Mouse (Mus musculus) G1E (cell line): ENCODE data around the gene Slc46a1. TPM values are rescaled to one million over a fixed set of nuclear protein-coding genes. Genes with fewer than 3 reads are reported as not detected.

Experiments used
- ATAC-seq: 2 replicates; pipeline ENCODE4 v1.8.0; 2016; ENCODE audit warnings: mild to moderate bottlenecking; ENCODE audit not compliant: insufficient number of reproducible peaks, poor library complexity, low FRiP score, severe bottlenecking; ENCODE audit errors: extremely low read depth
- DNase-seq: peaks from one replicate; pipeline ENCODE4 v3.0.0; 2012; ENCODE audit warnings: low spot score
- H3K27me3 ChIP-seq: 2 replicates; pipeline ENCODE4 v1.6.1; 2012; ENCODE audit warnings: mild to moderate bottlenecking, low read length, inconsistent platforms; ENCODE audit not compliant: insufficient read depth
- H3K36me3 ChIP-seq: replicated peaks from 2 replicates; pipeline ENCODE3; 2012; ENCODE audit warnings: mild to moderate bottlenecking, inconsistent platforms
- H3K4me1 ChIP-seq: 2 replicates; pipeline ENCODE4 v1.6.1; 2012; ENCODE audit warnings: low read depth, low read length, inconsistent platforms, mixed read lengths; ENCODE audit not compliant: insufficient read depth
- H3K4me3 ChIP-seq: 2 replicates; pipeline ENCODE4 v1.5.1; 2012; ENCODE audit warnings: low read depth, mild to moderate bottlenecking, inconsistent platforms, low read length, moderate library complexity, mixed read lengths
- H3K9me3 ChIP-seq: replicated peaks from 2 replicates; pipeline ENCODE4 v1.6.1; 2012; ENCODE audit warnings: inconsistent platforms
- CTCF ChIP-seq: IDR thresholded peaks from 2 replicates; pipeline ENCODE4 v1.5.1; 2012; ENCODE audit warnings: low read depth, low read length, inconsistent platforms, mixed read lengths
- GATA1 ChIP-seq: IDR thresholded peaks from 2 replicates; pipeline ENCODE4 v1.6.1; 2012; ENCODE audit warnings: borderline replicate concordance, low read length, inconsistent platforms, mixed read lengths
- GATA2 ChIP-seq: IDR thresholded peaks from 2 replicates; pipeline ENCODE4 v1.6.1; 2012; ENCODE audit warnings: low read depth, low read length, inconsistent platforms, borderline replicate concordance
- POLR2AphosphoS5 ChIP-seq: IDR thresholded peaks from 2 replicates; pipeline ENCODE4 v1.6.1; 2012; ENCODE audit warnings: low read depth, low read length, inconsistent platforms; ENCODE audit not compliant: insufficient replicate concordance
- TAL1 ChIP-seq: conservative IDR thresholded peaks from 2 replicates; pipeline ENCODE4 v1.6.1; 2012; ENCODE audit warnings: low read depth, low read length, inconsistent platforms, mixed read lengths
- polyA plus RNA-seq: library from polyadenylated mRNA; stranded (reverse); fragments of >175 nt; gene quantifications from 2 replicates; pipeline ENCODE4 v1.2.3, GENCODE M21; 2012
- total RNA-seq, 2 experiments: library from RNA; stranded (forward) in 1 of 2; stranded (reverse) in 1 of 2; fragments of 200-1000 nt in 1 of 2; fragments of >200 nt in 1 of 2; fragmentation: Nextera tagmentation in 1 of 2; gene quantifications; 2 replicates each; pipeline ENCODE4 v1.2.3; 2014 to 2017

The Slc46a1 gene
- total and polyA plus RNA-seq, 3 experiments, result 0.11 TPM; not detected in 2

GRCm38 (mm10) chr11:78450337-78450736, 15.2 kb upstream of the Slc46a1 start:
- TF ChIP-seq TAL1, result no peak
- TF ChIP-seq GATA1, result no peak
- TF ChIP-seq CTCF, result no peak
- no peak for TF ChIP-seq POLR2AphosphoS5
- no peak for TF ChIP-seq GATA2
- no peak overlapping the region for H3K4me3 ChIP-seq
- peaks cover 30% of the 10 kb centered on the region for H3K27me3 ChIP-seq
- DNase-seq (no peak), ATAC-seq (no peak)
- H3K36me3 ChIP-seq, result no peaks in the 10 kb centered on the region
- no peaks in the 10 kb centered on the region; the same call in 1 of the 2 replicates for H3K4me1 ChIP-seq
- H3K9me3 ChIP-seq, result no peaks in the 10 kb centered on the region

DNA sequence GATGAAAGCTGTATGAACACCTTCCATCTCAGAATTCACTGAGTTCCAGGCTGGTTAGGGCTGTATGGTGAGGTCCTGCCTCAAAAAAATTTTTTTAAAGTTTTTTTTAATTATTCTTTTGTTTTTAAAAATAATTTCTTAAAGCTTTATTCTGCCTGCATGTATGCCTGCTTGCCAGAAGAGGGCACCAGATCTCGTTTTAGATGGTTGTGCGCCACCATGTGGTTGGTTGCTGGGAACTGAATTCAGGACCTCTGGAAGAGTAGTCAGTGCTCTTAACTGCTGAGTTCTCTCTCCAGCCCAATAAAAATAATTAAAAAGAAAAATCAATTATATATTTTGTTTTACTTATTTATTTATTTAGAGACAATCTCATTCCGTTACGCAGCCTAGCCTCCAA, 11.8 kb upstream of the Slc46a1 start:
- no peaks in the 10 kb centered on the region for H3K36me3 ChIP-seq
- no peak overlapping the region for H3K4me3 ChIP-seq
- H3K4me1 ChIP-seq, result no peaks in the 10 kb centered on the region; the same call in 1 of the 2 replicates
- peaks cover 27% of the 10 kb centered on the region for H3K27me3 ChIP-seq
- DNase-seq, result no peak
- no peaks in the 10 kb centered on the region for H3K9me3 ChIP-seq
- no peak for ATAC-seq
- no peak for TF ChIP-seq GATA2
- TF ChIP-seq TAL1, result no peak
- TF ChIP-seq CTCF, result peak; percentile 47; the same call in 1 of the 2 replicates
- TF ChIP-seq POLR2AphosphoS5, result no peak
- TF ChIP-seq GATA1, result no peak

DNA sequence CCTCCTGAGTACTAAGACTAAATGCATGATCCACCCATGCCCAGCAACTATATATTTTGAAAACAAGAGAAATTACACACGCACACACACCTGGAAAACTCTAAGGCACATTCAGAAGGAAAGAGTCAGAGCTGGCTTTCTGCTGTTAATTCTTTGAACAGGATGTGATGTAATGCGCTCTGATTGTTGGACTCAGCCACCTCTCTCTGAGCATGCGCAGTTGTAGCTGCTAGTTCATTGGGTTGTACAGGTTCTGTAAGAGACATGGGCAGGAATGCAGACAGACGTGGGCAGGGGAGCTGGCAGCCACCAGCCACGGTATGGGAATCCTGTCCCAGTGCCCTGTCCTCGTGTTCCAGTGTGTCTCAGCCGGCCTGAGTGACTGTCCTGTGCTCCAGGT, 11.2 kb upstream of the Slc46a1 start:
- ATAC-seq, result no peak
- DNase-seq, result no peak
- H3K27me3 ChIP-seq, result peaks cover 27% of the 10 kb centered on the region
- H3K4me3 ChIP-seq, result no peak overlapping the region
- no peaks in the 10 kb centered on the region for H3K9me3 ChIP-seq
- H3K36me3 ChIP-seq, result no peaks in the 10 kb centered on the region
- TF ChIP-seq GATA2, result no peak
- H3K4me1 ChIP-seq, result no peaks in the 10 kb centered on the region; the same call in 1 of the 2 replicates

DNA sequence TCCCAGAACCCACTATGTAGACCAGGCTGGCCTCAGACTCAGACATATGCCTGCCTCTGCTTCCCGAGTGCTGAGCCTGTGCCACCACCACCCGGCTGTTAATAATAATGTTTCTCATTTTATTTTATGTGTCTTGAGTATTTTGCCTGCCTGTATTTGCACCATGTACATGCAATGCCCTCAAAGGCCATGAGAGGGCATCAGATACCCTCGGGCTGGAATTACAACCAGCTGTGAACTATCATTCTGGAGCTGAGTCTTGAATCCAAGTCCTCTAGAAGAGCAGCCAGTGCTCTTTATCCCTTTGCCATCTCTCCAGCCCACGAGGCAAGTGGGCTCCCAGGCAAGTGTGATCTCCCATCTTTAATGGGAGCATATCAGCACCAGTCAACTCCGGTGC, 10.2 kb upstream of the Slc46a1 start:
- ATAC-seq (no peak), DNase-seq (no peak)
- TF ChIP-seq GATA2 (no peak), TAL1 (no peak), CTCF (peak; percentile 15; the same call in 1 of the 2 replicates), GATA1 (no peak), POLR2AphosphoS5 (no peak)

DNA sequence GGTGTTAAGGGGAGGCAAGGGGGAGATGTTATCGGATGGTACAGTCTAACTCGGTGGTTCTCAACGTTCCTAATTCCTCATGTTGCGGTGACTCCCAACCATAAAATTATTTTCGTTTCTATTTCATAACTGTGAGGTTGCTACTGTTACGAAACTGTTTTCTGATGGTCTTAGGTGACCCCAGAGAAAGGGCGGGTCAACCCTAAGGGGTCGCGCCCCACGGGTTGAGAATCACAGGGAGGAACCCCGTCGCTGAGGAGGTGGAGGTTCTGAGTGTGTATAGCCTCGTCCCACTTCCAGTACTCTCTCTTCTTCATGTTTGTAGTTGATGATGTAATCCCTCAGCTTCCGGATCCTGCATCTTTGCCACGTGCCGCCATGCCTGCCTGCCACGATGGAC, 6.8 kb upstream of the Slc46a1 start:
- H3K4me1 ChIP-seq, result peaks cover 2% of the 10 kb centered on the region
- H3K4me3 ChIP-seq, result no peak overlapping the region
- ATAC-seq, result no peak
- no peak for DNase-seq
- no peaks in the 10 kb centered on the region; the same call in 1 of the 2 replicates for H3K9me3 ChIP-seq
- H3K27me3 ChIP-seq, result peaks cover 17% of the 10 kb centered on the region
- H3K36me3 ChIP-seq, result no peaks in the 10 kb centered on the region
- TF ChIP-seq CTCF, result no peak
- no peak for TF ChIP-seq TAL1
- TF ChIP-seq GATA1, result no peak
- TF ChIP-seq GATA2, result no peak
- TF ChIP-seq POLR2AphosphoS5, result no peak

More for the DNA sequence above, 10.2 kb upstream of the Slc46a1 start:
- no peaks in the 10 kb centered on the region for H3K36me3 ChIP-seq
- no peak overlapping the region for H3K4me3 ChIP-seq
- no peaks in the 10 kb centered on the region for H3K9me3 ChIP-seq
- H3K27me3 ChIP-seq, result peaks cover 24% of the 10 kb centered on the region
- H3K4me1 ChIP-seq, result no peaks in the 10 kb centered on the region; the same call in 1 of the 2 replicates

DNA sequence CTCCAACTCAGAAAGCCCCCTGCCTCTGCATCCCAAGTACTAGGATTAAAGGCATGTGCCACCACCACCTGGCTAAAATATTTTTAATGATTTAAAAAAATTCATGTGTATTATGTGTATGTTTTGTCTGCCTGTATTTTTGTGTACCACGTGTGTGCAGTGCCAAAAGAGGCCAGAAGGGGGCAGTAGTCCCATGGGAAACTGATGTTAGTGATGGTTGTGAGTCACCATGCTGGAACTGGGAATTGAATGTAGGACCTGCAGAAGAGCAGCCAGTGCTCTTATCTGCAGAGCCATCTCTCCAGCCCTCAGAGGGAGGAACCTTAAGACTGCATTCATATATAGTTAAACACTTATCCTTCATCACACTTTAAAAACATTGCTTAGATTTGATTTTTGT, 3.6 kb upstream of the Slc46a1 start:
- no peak for ATAC-seq
- DNase-seq, result no peak
- TF ChIP-seq TAL1 (no peak), GATA1 (no peak), CTCF (no peak), POLR2AphosphoS5 (no peak), GATA2 (no peak)

GRCm38 (mm10) chr11:78462669-78463068, 2.8 kb upstream of the Slc46a1 start:
- H3K4me1 ChIP-seq, result peaks cover 2% of the 10 kb centered on the region
- H3K9me3 ChIP-seq, result no peaks in the 10 kb centered on the region; the same call in 1 of the 2 replicates
- H3K36me3 ChIP-seq, result no peaks in the 10 kb centered on the region
- DNase-seq (no peak), ATAC-seq (no peak)
- H3K27me3 ChIP-seq, result peaks cover 24% of the 10 kb centered on the region
- TF ChIP-seq CTCF (no peak), TAL1 (no peak), POLR2AphosphoS5 (no peak), GATA1 (no peak), GATA2 (no peak)
- no peak overlapping the region for H3K4me3 ChIP-seq

More for the DNA sequence above, 3.6 kb upstream of the Slc46a1 start:
- peaks cover 2% of the 10 kb centered on the region for H3K4me1 ChIP-seq
- H3K27me3 ChIP-seq, result peaks cover 23% of the 10 kb centered on the region
- no peaks in the 10 kb centered on the region; the same call in 1 of the 2 replicates for H3K9me3 ChIP-seq
- H3K4me3 ChIP-seq, result no peak overlapping the region
- no peaks in the 10 kb centered on the region for H3K36me3 ChIP-seq
